Mouse (Mus musculus): ENCODE measurements around the gene Slc22a12.

Slc22a12 gene

DNA sequence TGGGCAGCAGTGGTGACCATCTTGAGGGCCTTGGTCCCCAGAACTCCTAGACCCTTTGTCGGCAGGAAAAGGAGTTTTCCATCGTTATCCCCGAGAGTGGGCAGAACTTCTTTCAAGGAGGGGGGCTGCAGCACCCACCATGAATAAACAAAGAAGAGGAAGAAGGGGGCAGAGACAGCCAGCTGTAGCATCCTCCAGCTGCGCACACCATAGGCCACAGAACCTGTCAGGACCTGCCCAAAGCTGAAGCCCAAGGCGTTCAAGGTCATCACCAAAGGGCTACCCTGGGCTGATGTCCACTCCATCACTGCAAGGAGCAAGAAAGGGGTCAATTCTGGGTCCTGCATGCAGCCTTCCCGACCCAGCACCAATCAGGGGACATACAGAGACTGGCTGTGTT, 2.6 kb downstream of the Slc22a12 start:
- DNase-seq = peak; percentile 9 to 20

DNA sequence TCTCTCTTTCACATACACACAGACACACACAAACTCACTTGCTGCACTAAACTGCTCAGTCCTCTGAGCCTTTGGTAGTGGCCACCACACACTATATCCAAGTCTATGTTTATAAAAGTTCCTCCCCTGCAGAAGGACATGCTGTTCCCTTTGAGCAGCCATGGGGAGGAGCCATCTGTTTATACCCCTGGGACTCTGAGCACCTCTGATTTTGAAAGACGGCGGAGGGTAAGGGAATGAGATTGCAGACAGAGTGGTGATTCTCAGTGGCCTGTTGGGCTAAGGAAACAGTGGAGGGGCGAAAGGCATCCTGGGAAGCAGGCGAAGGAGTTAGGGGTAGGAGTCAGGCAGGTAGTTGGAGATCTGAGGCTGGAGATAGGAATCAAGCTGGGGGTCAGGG, 3.2 kb downstream of the Slc22a12 start:
- peak in 1 of 2 experiments; percentile 10 for DNase-seq

DNA sequence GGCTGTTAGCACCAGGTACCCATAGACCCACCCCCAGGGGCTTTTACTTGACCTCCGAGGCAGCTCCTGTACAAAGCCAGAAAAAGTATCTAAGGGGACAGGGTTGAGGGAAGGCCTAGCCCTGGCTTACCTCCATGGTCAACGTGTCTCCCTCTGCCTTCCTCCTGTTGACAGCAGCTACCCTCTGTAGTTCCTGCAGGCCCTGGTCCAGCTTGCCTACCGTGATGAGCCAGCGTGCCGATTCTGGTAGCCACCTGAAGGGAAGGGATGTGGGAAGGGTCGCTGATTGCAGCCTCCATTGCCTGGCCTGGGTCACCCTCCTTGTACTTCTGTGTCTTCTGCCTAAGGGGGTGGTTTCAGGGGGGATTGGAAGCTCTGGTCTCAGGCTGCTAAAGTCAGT, 4.3 kb downstream of the Slc22a12 start:
- DNase-seq = peak in 1 of 2 experiments; percentile 30

DNA sequence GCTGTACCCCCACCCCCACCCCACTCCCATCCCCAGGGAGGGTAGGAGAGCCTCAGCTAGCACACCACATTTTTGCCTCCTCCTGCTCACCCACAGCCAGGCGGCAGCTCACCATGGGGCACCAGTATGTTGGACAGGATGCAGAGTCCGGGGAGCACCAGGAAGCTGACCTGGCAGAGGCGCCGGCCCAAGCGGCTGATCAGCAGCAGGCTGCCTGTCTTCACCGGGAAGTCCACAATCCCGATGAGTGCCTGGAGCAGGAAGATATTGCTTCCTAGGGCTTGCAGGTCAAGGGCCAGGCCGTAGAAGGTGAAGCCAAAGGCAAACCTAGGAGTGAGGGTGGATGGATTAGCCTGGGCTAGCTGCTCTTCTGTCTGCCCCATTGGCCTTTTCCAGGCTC, 5.3 kb downstream of the Slc22a12 start:
- peak; percentile 55 to 58 for DNase-seq

DNA sequence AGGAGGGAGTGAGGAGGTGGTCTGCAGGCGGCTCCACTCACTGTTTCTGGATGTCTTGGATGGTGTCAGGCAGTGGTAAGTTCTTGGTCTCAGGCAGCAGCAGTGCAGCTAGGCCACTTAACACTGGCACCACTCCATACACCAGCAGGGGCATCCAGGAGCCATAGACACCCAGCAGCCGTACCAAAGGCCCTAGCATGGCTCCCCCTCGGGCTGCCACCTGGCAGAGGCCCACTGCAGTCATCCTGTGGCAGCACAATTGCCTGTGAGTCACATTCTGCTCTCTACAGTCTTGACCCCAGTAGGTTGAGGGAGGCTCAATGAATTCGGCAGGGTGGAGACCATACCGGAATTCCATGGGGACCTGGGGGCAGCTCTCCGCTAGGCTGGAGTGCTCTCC, 6.1 kb downstream of the Slc22a12 start:
- DNase-seq = peak; percentile 57 to 61

DNA sequence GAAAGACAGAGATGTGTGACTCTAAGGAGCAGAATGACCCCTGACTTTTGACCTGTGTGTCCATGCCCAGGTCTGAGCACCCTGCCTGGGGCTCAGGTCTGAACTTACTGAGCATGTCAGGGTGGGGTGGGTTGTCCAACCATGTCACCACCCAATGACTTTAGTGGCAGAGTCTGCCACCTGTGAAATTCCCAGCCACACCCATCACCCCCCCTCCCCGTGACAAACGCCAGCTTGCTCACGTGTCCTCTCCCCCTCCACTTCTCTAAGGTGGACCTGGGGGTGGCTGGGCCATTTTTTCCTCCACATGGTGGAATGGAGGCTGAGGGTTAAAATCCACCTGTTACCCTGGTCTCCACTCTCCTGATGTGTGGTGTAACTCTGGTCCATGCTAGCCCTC, 6.6 kb downstream of the Slc22a12 start:
- peak in 1 of 2 experiments; percentile 43 for DNase-seq

DNA sequence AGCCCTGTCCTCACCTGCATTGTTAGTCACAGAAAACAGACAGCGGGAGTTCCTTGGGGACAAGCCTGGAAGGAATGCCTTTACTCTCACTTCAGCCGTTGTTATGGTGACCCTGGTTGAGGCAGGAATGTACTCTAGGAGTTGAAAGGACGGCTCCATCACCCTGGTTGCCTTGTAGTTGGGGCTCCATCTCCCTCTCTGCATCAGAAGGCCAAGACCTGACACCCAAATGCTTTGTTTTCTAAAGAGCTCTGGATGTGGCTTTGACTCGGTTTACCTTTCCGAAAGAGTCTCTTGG, 8.8 kb downstream of the Slc22a12 start:
- no peak for DNase-seq

DNA sequence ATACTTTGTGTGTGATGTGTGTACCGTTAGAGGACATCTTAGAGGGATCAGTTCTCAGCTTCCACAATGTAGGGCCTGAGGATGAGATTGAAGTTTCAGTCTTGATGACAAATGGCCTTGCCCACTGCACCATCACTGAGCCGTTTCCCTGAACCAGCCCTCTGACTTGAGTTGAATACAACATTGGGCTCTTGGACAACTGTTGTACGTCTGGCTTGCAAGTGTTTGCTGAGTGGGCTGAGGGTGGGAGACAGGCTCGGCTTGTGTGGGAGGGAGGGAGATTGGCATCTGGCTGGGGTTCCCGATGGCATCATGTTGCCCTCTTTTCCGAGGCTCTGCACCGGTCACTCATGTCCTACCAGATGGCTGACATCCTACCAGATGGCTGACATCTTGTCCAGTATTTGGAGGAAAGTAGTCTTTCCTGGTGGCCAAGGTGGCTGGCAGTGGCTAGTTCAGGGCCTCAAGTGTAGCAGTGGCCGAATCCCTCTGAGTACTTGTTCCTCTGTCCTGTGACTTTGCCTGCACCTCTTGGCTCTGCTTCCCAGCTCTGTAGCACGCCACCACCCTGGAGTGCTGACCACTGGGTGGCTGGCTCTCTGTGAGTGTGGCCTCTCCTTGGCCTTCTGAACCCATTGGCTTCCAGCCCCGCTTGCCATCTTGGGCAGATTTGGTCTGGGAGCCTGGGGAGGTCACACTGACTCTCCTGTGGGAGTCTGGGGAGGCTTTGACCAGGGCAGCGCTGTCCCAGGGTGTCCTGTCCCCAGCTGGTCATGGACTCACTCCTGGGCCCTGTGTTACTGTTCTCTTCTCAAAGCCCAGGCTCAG, 9.3 kb downstream of the Slc22a12 start:
- DNase-seq = peak in 1 of 2 experiments; percentile 70

DNA sequence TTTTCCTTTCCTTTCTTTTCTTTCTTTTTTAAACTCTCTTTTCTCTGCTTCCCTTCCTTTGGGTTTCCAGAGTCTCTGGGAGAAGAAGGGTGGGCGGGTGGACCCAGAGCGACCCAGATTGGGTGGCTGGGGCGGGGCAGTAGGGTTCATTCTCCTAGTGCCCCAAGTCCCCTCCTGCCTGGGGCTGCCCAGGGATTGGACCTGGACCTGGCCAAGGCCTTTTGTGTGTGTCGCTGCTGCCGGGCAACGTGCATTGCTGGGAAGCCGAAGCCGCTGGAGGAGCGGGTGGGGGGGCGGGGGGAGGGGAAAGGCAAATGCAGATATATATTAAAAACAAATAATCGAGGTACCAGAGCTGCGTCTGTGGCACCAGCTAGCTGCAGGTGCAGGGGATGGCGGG, 10.2 kb downstream of the Slc22a12 start:
- no peak for DNase-seq

DNA sequence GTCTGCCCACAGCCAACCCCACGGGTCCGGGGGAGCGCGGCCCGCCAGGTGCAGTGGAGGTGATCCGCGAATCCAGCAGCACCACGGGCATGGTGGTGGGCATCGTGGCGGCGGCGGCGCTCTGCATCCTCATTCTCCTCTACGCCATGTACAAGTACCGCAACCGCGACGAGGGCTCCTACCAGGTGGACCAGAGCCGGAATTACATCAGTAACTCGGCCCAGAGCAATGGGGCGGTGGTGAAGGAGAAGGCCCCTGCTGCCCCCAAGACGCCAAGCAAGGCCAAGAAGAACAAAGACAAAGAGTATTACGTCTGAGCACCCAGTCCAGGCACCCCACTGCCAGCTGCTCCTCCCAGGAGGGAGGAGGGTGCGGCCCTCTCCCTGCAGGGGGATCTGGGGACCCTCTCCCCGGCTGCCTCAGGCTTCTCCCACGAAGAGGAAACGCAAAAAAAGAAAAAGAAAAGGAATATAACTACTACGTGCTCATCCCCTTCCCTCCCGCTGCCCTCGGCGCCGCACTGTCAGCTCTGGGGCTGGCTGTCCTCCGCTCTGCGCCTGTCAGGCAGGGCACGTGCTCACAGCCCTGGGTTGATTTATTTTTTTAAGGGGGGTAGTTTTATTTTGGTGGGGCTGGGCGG, 10.9 kb downstream of the Slc22a12 start:
- no peak for DNase-seq

DNA sequence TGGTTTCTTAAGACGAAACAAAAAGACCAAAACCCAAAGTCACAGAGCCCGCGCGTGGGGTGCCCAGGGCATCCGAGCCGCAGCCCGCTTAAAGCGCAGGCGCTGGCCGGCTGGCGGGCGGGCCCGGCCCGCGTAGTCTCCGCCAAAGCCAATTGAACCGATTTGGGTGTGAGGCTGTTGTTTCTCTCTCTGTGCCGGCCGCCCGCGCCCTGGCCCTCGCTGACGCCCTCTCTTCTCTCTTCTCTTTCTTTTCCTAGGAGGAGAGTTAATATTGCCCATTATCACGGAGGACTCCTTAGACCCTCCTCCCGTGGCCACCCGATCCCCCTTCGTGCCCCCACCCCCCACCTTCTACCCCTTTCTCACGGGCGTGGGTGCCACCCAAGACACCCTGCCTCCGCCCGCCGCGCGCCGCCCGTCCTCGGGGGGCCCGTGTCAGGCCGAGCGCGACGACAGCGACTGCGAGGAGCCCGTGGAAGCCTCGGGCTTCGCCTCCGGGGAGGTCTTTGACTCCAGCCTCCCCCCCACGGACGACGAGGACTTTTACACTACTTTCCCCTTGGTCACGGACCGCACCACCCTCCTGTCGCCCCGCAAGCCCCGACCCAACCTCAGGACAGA, 11.7 kb downstream of the Slc22a12 start:
- DNase-seq = peak; percentile 70 to 78

DNA sequence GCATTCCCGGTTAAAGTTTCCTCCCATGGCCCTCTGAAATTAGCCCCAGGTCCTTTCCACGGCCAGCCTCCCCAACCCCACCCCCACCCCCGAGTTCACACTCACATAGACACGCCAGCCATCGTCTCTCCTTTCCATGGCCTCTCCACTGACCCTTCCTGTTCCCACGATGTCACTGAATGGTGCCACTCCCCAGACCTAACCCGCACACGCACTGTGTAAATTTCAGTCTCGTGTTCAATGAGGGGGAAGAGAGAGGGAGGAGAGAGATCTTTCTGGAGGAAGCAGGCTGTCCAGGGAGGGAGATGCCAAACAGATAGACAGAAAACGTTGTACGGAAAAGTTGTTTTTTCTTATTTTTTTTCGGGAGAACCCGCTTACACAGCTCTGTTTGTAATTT, 12.5 kb downstream of the Slc22a12 start:
- DNase-seq = no peak

DNA sequence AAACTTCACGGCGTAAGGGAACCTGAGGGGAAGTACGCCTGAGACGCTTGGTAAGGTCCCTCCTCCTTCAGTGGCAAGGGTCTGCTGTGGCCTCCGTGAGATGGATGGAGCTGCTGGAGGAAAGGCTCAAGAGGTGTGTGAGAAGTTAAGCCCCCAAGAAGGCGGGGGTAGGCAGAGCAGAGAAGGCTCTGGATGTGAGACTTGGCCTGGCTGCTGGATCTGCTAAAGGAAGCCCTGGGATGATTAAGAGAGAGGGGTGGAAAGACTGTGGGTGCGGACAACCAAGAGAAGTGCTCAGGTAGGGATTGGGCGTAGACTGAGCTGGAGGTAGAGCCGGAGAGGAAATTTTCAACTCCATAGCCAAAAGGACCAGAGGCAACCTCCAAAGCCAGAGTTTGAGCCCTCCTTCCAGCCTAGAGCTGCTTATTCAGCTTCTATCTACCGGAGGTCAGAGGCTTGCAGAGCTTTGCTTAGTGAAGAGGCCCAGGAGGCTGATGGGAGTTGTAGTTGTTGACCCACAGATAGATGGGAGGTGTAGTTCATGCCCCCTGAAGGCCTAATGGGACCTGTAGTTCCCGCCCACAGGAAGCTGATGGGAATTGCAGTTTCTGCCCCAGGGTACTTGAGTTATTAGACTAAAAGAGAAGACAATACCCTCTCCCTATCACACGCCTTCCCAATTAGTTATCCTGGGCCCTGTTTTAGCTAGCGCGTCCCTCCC, 13.4 kb downstream of the Slc22a12 start:
- DNase-seq = no peak

DNA sequence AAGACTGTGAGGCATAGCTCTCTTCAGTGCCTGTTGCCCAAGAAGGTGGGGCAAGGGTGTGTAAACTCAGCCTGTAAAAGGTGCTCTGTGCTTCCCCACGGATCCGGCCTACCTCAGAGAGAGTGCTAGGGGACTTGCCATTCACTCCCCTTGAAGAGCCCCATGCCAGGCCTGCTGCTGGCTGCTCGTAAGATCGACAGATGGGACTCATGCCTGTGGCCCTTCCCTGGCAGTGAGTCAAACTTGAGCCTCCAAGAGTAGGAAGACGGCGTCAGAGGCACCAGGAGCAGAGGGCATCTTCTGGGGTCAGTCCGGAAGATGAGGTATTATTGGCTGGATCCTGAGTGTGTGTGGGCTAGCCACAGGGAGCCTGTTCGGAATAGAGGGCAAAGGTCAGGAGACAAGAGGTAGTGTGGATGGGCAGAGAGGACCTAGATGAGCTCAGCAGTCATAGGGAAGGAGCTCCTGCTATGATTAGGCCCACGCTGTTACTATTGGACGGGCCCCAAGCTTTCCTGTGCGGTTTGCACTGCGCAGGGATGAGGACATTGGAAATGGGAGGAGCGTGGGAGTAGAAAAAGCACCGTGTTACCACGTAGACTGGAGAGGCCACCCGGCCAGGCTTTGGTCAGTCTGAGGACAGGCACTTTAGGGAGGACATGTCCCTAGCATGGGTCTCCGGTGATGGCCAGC, 14.8 kb downstream of the Slc22a12 start:
- DNase-seq = peak; percentile 95 to 96

DNA sequence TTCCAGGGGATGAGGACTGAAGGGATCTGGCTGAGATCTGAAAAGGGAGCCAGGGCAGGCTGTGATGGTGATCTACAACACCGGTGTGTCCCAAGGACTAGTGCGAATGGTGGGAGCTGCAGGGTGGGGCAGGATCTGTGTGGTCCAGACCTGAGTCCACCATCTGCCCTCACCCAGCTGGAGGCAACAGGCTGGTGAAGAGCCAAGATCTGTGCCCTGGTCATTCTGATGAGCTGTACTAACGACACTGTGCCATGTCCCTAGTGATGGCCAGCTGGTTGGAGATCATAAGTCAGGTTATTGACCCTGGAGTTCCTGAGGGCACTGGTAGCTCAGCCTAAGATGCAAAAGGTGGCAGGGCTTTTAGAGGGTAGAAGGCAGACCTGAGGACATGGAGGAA, 15.4 kb downstream of the Slc22a12 start:
- peak; percentile 92 to 94 for DNase-seq

DNA sequence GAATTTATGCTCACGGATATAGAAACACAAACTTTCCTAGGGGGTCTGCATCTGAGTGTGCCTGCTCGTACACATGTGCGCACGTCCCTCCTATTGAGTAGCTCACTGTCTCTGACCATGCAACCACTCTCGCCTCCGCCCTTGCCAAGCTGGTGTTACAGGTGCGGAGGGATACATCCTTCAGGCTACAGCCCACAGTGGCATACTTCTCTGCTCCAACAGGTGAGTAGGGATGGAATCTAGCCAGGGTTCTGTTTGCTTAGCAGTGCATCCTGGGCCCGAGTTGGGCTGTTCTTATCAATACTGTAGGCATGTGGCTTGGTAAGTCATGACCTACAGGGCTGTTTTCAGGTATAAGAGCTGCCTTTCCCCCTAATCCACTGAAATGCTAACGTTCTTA, 16.8 kb downstream of the Slc22a12 start:
- no peak for DNase-seq

DNA sequence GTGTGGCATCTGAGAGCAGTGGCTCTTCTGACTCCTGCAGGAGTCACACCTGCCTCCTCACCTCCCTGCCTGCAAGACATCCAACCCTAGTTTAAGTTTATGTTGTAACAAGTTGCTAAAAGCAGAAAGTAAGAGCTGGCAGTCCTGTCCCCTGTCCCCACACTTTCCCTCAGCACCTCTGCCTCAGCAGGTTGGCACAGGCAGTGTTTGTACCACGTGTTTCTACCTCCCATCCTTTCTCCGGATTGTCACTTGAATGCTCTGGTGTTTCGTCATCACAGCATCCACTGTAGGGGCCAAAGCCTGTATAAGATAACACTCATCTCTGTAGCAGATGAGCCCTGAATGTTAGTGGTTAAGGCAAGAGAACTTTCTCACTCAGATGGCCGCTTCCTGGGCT, 17.8 kb downstream of the Slc22a12 start:
- no peak for DNase-seq

DNA sequence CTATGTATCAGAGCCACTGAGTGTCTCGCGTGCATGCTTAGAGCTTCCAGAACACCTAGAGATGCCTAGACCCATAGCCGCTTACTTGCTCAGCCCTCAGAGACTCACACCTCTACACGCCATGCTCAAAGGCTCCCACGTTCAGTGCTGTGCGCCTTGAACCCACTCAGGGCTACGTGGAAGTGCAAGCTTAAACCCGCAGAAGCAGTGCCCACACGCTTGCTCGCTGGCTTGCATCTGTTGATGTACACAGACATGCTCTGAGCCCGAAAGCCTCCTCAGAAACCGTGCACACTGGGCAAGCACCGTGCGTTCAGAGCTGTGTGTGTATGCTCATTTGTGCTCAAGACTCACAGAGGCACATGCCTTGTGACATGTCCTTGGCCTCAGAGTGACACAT, 20.5 kb downstream of the Slc22a12 start:
- no peak for DNase-seq

DNA sequence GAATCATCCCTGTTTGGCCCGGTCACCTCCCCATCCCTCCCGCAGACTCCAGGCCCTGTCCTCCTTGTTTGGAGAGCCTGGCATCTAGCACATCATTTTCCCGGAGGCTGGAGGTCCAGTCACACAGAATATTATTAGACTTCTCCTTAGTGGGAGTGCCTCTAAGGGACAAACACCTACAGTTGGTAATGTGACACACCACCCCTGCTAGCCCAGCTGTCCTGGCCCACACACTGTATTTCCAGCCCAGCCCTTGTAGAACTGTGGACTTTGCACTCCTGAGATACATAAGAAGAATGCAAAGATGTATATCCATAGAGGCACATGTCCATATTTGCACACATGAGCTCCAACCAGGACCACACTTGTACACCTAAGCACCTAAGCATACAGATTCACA, 21.2 kb downstream of the Slc22a12 start:
- DNase-seq = no peak

DNA sequence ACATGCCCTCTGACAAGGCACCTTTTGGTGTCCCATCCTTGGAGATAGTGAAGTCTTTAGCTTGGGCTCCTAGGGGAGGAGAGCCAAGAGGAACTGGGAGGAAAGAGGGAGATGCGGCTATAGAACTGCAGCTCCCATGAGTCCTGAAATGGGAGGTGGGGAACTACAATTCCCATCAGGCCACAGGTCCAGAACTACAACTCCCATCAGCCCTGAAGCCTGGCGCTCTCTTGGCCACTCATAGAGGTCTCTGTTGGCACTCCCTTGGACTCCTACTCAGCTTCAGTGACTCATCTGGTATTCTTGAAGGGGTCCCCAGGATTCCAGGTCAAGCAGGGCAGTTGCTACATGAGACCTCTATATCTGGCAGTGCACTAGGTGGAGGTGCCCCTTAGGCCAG, 23.3 kb downstream of the Slc22a12 start:
- peak in 1 of 2 experiments; percentile 63 for DNase-seq

DNA sequence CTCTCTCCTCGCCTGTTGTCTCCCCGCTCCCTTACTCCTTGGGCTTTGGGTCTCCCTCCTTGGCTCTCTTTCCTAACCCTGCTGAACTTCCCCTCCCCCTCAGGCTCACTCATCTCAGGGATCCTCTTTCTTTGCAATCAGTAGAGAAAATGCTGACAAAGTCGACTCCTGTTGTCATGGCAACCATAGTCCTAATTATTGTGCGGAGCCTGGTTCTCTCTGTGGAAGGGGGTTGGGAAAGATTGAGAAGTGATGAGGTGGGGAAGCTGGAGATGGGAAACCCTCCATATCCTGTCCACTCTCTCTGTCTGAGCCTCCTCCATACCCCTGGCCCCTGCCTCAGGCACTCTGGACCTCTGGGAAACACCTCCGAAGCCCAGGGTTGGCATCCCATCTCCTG, 24.2 kb downstream of the Slc22a12 start:
- DNase-seq = no peak

DNA sequence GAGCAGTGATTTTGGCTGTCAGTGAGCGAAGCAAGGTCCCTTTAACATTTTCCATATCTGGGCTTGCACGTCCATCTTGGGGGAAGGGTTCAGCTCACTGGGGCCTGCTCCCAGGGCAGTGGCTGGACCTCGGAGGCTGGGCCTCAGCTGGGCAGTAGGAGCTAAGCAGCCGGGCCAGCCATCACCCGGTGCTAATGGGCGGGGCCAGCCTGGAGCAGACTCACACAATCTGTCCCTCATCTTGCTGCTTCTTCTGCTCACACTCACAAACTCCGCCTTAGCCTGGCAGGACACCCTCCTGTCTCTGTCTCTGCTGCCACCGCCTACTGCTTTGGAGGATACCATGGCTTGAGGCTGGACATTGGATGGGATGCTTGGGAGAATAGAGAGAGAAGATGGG, 26.7 kb downstream of the Slc22a12 start:
- no peak for DNase-seq

DNA sequence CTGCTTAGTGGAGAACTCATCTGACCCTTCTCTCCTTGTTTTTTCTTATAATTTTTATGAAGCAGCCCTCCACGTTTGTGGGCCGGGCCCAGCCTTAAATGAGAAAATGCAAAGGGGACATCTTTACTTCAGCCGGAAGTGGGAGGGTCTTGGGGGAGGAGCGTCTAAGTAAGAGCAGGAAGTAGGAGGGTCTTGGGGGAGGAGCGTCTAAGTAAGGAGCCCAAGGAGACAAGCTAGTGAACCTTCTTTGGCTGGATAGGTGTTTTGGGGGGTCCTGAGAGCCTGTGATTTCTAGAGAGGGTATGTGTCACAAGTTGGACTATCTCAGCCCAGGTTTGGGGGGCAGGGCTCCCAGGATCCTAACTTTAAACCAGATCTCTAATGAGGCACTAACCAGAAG, 27.4 kb downstream of the Slc22a12 start:
- no peak for DNase-seq
